Mouse (Mus musculus): ENCODE data around the gene Ewsr1. TPM values are rescaled to one million over a fixed set of nuclear protein-coding genes. Genes with fewer than 3 reads are reported as not detected.

Ewsr1 gene
- polyA plus RNA-seq (2015; fragmentation: Nextera tagmentation; extraction: Ambion mirVana): 670 and 686 TPM in 2 replicates

DNA sequence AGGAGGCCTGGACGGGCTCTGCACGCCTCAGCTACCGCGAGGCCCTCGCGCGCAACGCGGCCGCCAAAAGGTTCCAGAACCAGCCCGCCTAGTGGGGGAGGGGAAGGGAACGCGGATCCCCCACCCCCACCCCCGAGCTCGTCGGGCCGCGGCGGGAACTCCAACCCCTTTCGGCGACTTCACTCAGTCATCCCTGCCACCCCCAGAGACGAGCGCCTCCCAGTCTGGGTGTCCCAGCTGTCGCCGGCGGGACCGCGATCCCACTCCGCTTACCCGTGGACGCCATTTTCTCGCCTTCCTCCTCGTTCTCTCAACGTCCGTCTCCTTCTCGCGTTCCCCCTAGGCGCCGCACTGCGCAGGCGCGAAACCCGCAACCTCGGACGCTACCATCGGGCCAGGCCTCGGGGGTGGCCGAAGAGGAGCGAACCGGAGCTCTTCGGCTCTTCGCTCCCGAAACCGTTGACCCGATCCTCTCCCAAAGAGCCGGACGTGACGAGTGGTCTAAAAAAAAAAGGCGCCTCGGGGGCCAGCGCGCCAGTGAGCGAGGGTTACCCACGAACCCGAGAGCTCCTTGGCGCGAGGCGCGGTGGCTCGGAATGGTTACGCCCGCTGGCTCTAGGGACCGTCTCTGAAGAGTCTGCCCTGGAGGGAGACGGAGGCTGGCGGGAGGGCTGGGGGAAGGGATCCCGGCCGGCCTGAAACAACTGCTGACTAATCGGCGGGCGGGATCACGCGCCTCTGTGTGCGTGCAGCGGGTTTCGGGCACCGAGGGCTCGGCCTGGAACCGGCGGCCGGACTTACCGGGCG is at the start of gene Ewsr1, which contains the start of gene Rhbdd3:
Gene Ewsr1 (minus strand): TSS at position 531 of the 807 bp plus-strand sequence.
Gene Rhbdd3 (plus strand): TSS at position 191 of the 807 bp plus-strand sequence.
- peaks cover 43% of the 10 kb centered on the region for H3K4me1 ChIP-seq (replicated peaks)
- peak within 1 kb of the TSS; percentile 100 for H3K4me3 ChIP-seq
- WGBS: under 1% methylated on average over 79 of the region's 92 CpGs
- H3K36me3 ChIP-seq: peaks cover 9% of the 10 kb centered on the region
- H3K27me3 ChIP-seq: no peaks in the 10 kb centered on the region
- no peaks in the 10 kb centered on the region for H3K9me3 ChIP-seq
- H3K9ac ChIP-seq: peak within 1 kb of the TSS; percentile 99
- H3K4me2 ChIP-seq: peak within 1 kb of the TSS; percentile 94
- peak; percentile 88 for ATAC-seq (ENCODE audit: low FRiP score)
- H3K27ac ChIP-seq: peak within 1 kb of the TSS; percentile 98

DNA sequence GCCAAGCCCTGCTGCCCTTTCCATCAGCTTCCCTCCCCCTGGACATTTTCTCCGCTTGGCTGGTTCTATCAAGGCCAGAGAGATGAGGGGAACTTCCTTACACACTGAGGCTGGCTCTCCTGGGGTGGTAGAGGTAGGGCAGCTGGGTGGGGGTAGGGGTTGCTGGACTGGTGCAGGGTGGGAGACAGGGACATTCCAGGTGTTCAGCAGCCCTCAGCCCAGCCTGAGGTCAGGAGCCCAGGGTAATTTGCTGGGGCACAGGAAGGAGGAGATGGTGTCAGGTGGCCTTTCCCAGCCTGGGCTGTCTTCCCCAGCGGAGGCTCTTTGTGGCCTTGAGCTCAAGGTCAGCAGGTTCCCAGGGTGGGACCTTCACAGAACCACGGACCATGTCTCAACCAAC is 46.5 kb upstream of the Ewsr1 start:
- Histone ChIP-seq H3K4me1 (replicated peaks) (peaks cover 29% of the 10 kb centered on the region), H3K36me3 (no peaks in the 10 kb centered on the region), H3K4me3 (no peak overlapping the region), H3K27ac (no peak overlapping the region), H3K9ac (no peak overlapping the region), H3K4me2 (no peak overlapping the region), H3K9me3 (no peaks in the 10 kb centered on the region), H3K27me3 (peaks cover 7% of the 10 kb centered on the region; the same call in 1 of the 2 replicates)
- 75% methylated on average over 3 of the region's 3 CpGs for WGBS
- ATAC-seq (ENCODE audit: low FRiP score): no peak

DNA sequence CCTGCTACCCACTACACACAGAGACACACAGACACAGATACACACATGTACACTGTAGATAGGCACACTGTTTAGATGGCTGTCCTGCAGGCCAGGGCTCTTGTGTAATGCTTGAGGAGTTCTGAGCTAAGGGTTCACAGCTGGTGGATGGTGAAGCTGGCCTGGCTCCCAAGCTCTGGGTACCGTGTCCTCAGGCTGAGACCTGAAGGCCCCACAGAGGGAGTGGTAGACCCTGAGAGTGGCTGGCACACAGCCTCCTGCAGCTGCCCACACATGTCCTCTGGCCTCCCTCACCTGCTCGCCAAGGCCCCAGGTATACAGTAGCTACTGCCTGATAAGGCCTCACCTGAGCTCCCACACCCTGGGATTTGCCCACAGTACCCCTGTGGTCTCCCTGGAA is 42.9 kb upstream of the Ewsr1 start:
- no peak overlapping the region for H3K4me2 ChIP-seq
- H3K4me1 ChIP-seq (replicated peaks): peaks cover 11% of the 10 kb centered on the region
- 83% methylated on average over 2 of the region's 2 CpGs for WGBS
- no peaks in the 10 kb centered on the region for H3K9me3 ChIP-seq
- no peak for ATAC-seq (ENCODE audit: low FRiP score)
- no peaks in the 10 kb centered on the region for H3K36me3 ChIP-seq
- no peak overlapping the region for H3K27ac ChIP-seq
- H3K27me3 ChIP-seq: no peaks in the 10 kb centered on the region
- no peak overlapping the region for H3K9ac ChIP-seq
- no peak overlapping the region for H3K4me3 ChIP-seq

DNA sequence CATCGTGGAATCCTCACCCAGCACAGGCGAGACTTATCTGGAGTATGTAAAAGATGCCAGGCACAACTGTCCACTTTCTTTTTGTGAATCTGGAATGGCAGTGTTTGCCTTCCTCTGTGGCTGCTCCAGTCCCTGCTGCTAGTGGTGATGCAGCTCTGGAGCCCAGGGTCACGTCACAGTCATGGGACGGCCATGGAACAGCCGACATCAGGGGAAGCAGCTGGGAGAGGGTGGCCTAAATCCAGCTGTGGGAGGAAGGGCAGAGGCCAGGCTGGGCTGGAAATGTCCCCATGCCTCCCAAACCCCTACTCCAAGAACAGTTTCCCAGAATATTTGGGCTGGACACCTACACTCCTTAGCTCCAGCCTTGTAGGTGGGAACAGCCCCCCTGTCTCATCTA is 42.2 kb upstream of the Ewsr1 start:
- H3K4me2 ChIP-seq: no peak overlapping the region
- no peak for ATAC-seq (ENCODE audit: low FRiP score)
- H3K36me3 ChIP-seq: no peaks in the 10 kb centered on the region
- 86% methylated on average over 5 of the region's 5 CpGs for WGBS
- no peaks in the 10 kb centered on the region for H3K27me3 ChIP-seq
- no peak overlapping the region for H3K9ac ChIP-seq
- peaks cover 11% of the 10 kb centered on the region for H3K4me1 ChIP-seq (replicated peaks)
- H3K4me3 ChIP-seq: no peak overlapping the region
- H3K27ac ChIP-seq: no peak overlapping the region
- H3K9me3 ChIP-seq: no peaks in the 10 kb centered on the region

DNA sequence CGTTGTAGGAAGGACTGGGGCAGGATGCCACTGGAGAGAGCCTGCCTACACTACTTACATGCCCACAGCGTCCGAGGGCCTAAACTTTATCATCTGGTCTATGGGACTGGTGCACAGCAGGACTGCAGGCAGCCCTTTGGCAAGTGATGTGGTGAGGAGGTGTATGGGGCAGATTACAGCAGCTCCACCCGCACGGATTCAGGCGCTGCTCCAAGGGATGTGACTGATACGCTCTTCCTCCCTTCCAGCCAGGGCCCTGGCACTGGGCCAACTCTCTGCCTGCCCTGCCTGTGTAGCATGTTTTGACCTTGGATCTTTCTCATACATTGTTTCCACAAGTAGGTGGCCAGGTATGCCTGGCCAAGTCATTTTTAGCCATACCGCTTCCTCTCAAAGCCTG is 41.6 kb upstream of the Ewsr1 start:
- H3K4me3 ChIP-seq: no peak overlapping the region
- H3K4me2 ChIP-seq: no peak overlapping the region
- H3K9ac ChIP-seq: no peak overlapping the region
- WGBS: 52% methylated on average over 8 of the region's 8 CpGs
- H3K36me3 ChIP-seq: no peaks in the 10 kb centered on the region
- no peak overlapping the region for H3K27ac ChIP-seq
- ATAC-seq (ENCODE audit: low FRiP score): peak; percentile 44; the same call in 1 of the 2 replicates
- H3K9me3 ChIP-seq: no peaks in the 10 kb centered on the region
- no peaks in the 10 kb centered on the region for H3K27me3 ChIP-seq
- H3K4me1 ChIP-seq (replicated peaks): peaks cover 11% of the 10 kb centered on the region

DNA sequence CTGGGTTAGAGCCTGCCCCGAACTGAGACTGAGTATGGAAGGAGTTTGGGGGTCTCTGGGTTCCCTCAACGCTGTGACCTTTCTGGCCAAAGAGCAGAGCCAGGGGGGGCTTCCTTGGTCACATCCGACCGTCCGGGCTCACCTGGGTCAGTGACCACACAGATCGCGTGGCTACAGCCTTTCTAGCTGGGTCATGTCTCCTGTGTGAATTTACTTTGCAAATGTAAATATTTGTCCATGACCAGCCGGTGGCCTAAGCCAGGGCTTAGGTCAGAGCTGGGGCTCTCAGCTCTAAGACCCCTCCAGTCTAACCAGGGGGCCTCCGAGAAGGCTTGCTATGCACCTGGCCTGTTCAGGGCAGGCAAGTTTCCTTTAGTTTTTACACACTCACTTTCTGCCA is 40.3 kb upstream of the Ewsr1 start:
- H3K27ac ChIP-seq: no peak overlapping the region
- no peak for ATAC-seq (ENCODE audit: low FRiP score)

DNA sequence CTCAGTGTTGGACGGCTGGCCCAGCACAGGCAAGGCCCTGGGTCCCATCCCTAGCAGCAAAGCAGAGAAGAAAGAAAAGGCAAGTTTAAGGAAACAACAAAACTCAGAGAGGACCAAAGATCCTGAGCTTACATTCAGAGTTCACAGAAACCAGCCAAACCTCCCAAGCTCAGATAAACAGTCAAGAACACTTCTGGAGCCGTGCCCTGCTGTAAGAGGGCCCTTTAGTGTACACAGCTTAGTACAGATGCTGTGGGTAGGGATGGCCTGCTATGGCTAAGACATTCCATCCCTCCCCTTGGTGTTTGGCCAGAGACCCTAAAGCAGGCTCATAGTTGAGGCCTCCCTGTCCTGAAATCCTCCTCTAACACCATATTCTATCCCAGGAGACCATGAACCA is 39.6 kb upstream of the Ewsr1 start:
- Histone ChIP-seq H3K4me3 (no peak overlapping the region), H3K9ac (no peak overlapping the region), H3K27me3 (no peaks in the 10 kb centered on the region), H3K4me2 (no peak overlapping the region), H3K4me1 (replicated peaks) (peaks cover 11% of the 10 kb centered on the region), H3K27ac (no peak overlapping the region), H3K9me3 (no peaks in the 10 kb centered on the region), H3K36me3 (no peaks in the 10 kb centered on the region)
- 87% methylated on average over 2 of the region's 2 CpGs for WGBS
- no peak for ATAC-seq (ENCODE audit: low FRiP score)

More for the DNA sequence above, 40.3 kb upstream of the Ewsr1 start:
- no peak overlapping the region for H3K4me3 ChIP-seq
- H3K9me3 ChIP-seq: no peaks in the 10 kb centered on the region
- no peaks in the 10 kb centered on the region for H3K36me3 ChIP-seq
- H3K4me2 ChIP-seq: no peak overlapping the region
- no peak overlapping the region for H3K9ac ChIP-seq
- no peaks in the 10 kb centered on the region for H3K27me3 ChIP-seq
- WGBS: 81% methylated on average over 9 of the region's 9 CpGs
- peaks cover 11% of the 10 kb centered on the region for H3K4me1 ChIP-seq (replicated peaks)

DNA sequence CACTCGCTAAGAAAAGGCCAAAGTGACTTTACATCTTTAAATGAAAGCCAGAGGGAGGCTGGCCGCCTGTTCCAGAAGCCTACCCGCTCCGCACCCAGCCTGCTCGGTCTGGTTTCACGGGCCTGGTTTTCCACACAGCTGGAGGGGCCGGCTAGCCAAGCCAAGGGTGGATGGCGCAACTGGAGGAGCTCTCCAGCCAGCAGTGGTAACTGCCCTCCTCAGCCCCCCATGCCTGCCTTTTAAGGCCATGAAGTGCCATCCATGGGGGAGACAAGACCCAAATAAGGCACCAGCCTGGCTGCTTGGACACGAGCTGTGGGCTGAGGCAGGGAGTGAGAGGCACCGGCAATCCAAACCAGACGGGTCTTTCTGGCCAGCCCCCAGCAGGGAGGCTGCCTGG is 36.8 kb upstream of the Ewsr1 start:
- Histone ChIP-seq H3K9ac (no peak overlapping the region), H3K27ac (no peak overlapping the region), H3K4me3 (no peak overlapping the region), H3K36me3 (no peaks in the 10 kb centered on the region), H3K4me2 (no peak overlapping the region), H3K9me3 (no peaks in the 10 kb centered on the region), H3K27me3 (no peaks in the 10 kb centered on the region), H3K4me1 (replicated peaks) (peaks cover 10% of the 10 kb centered on the region)
- WGBS: 75% methylated on average over 11 of the region's 11 CpGs
- ATAC-seq (ENCODE audit: low FRiP score): no peak

DNA sequence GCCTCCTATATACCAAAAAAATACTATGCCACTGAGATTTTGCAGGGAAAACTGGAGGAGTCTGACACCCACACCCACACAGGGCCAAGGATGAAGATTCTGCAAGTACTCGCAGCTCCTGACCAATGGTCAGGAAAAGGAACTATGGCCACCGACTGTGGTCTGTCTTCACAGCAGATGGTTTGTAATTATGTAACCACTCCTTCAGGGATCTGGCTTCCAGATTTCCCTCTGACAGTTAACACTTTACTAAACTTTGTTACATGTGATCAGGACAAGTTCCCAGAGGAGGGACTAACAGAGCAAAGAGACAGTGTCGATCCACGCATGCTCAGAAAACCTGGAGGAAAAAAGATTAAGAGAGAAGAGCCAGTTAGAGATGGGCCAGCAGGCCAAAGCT is 33.7 kb upstream of the Ewsr1 start:
- H3K4me1 ChIP-seq (replicated peaks): peaks cover 24% of the 10 kb centered on the region
- H3K4me3 ChIP-seq: no peak overlapping the region
- no peak overlapping the region for H3K9ac ChIP-seq
- H3K4me2 ChIP-seq: no peak overlapping the region
- no peak overlapping the region for H3K27ac ChIP-seq
- no peak for ATAC-seq (ENCODE audit: low FRiP score)
- no peaks in the 10 kb centered on the region for H3K9me3 ChIP-seq
- 79% methylated on average over 4 of the region's 4 CpGs for WGBS
- no peaks in the 10 kb centered on the region for H3K27me3 ChIP-seq
- no peaks in the 10 kb centered on the region for H3K36me3 ChIP-seq

DNA sequence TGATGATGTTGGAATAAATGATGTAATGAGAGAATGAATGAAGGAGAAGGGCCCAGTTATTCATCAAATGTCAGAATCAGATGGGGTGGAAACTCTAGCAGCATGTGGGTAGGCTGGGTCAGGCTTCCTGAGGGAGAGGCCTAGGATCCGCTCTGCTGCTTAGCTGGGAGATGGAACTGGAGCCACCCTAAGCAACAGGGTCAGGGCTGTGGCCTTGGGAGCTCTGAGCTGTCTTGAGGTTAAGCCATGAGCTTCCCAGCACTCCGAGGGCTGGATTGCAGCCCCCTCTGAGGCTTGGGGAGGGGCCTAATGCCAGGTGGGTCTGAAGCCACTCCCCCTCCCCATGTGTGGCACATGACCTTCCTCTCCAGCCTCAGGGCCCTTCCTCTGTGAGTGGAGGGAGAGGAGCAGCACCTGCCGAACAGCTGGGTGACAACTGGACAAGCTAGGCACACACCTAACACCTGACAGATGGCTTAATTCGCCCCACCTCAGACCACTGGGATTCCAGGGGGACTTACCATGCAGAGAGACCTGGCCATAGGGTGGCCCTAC is 31.1 kb upstream of the Ewsr1 start:
- Histone ChIP-seq H3K4me1 (replicated peaks) (peaks cover 27% of the 10 kb centered on the region), H3K36me3 (no peaks in the 10 kb centered on the region), H3K27me3 (no peaks in the 10 kb centered on the region), H3K9ac (no peak overlapping the region), H3K9me3 (0 out of 2 replicates have a peak, but pooled peaks cover under 1% of the 10 kb centered on the region), H3K27ac (no peak overlapping the region), H3K4me2 (no peak overlapping the region), H3K4me3 (no peak overlapping the region)
- 41% methylated on average over 4 of the region's 4 CpGs for WGBS
- ATAC-seq (ENCODE audit: low FRiP score): 0 out of 2 replicates have a peak, but pooled peaks have one; percentile 30

DNA sequence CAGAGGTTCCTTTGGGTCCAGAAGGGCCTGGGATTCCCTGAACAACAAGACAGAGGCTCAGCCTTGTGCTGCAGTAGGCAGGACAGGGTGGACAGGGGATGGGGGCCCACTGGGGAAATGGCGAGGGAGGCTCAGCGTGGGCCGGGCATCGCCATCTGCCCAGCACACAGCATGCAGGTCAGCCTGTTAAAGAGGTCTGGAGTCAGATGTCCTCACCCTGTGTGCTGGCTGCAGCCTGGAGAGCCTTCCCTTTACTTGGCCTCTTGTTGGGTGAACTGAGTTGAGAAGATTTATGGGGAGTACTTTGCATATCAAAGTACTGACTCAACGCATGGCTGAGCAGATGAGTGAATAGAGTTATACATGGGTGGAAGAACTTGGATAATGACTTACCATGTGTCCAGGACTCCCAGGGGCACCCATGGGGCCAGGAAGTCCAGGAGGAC is 30.0 kb upstream of the Ewsr1 start:
- H3K36me3 ChIP-seq: no peaks in the 10 kb centered on the region
- no peaks in the 10 kb centered on the region for H3K27me3 ChIP-seq
- H3K9me3 ChIP-seq: 0 out of 2 replicates have a peak, but pooled peaks cover 5% of the 10 kb centered on the region
- 9% methylated on average over 5 of the region's 5 CpGs for WGBS
- H3K4me2 ChIP-seq: no peak overlapping the region
- H3K27ac ChIP-seq: peak overlapping the region; percentile 46; the same call in 1 of the 2 replicates
- H3K9ac ChIP-seq: no peak overlapping the region
- H3K4me3 ChIP-seq: no peak overlapping the region
- peak; percentile 47 for ATAC-seq (ENCODE audit: low FRiP score)
- peaks cover 27% of the 10 kb centered on the region for H3K4me1 ChIP-seq (replicated peaks)

DNA sequence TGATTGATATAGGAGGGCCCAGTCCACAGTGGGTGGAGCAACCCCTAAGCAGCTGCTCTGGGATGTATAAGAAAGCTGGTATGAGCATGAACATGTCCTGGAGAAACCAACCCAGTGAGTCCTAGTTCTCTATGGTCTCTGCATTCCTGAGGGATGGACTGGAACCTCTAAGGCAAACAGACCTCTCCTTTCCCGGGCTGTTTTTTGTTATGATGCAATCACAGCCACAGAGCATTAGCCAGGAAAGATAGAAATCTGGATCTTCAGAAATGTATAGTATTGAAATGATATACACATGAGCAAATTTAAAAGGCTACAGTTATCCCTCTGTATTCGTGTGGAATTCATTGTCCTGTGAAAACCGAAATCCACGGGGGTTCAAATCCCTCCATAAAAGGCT is 26.6 kb upstream of the Ewsr1 start:
- H3K4me2 ChIP-seq: no peak overlapping the region
- H3K36me3 ChIP-seq: no peaks in the 10 kb centered on the region
- H3K9ac ChIP-seq: no peak overlapping the region
- no peak for ATAC-seq (ENCODE audit: low FRiP score)
- 0 out of 2 replicates have a peak, but pooled peaks cover 5% of the 10 kb centered on the region for H3K9me3 ChIP-seq
- no peak overlapping the region for H3K27ac ChIP-seq
- H3K4me1 ChIP-seq (replicated peaks): peaks cover 27% of the 10 kb centered on the region
- no peak overlapping the region for H3K4me3 ChIP-seq
- no peaks in the 10 kb centered on the region for H3K27me3 ChIP-seq
- WGBS: 86% methylated on average over 4 of the region's 4 CpGs

Data from hindbrain, embryonic 13.5 days (tissue).